Mouse (Mus musculus): ENCODE data around the gene Ldlrad3.

Ldlrad3 gene

GRCm38 (mm10) chr2:102144311-102144710 lies 41.9 kb downstream of the Ldlrad3 start:
- DNase-seq (ENCODE audit: low read depth, low spot score): no peak

GRCm38 (mm10) chr2:102142654-102143271 lies 43.4 kb downstream of the Ldlrad3 start:
- no peak for DNase-seq (ENCODE audit: low read depth, low spot score)

GRCm38 (mm10) chr2:102142197-102142623 lies 44.0 kb downstream of the Ldlrad3 start:
- no peak for DNase-seq (ENCODE audit: low read depth, low spot score)

- no peak for DNase-seq (ENCODE audit: low read depth, low spot score)
These were observed 45.0 kb downstream of the Ldlrad3 start for GRCm38 (mm10) chr2:102141199-102141598.

- no peak for DNase-seq (ENCODE audit: low read depth, low spot score)
These were observed 48.3 kb downstream of the Ldlrad3 start for GRCm38 (mm10) chr2:102137922-102138321.

- DNase-seq (ENCODE audit: low read depth, low spot score): no peak
These were observed 50.0 kb downstream of the Ldlrad3 start for GRCm38 (mm10) chr2:102136184-102136583.

GRCm38 (mm10) chr2:102134510-102135262 lies 51.5 kb downstream of the Ldlrad3 start:
- DNase-seq (ENCODE audit: low read depth, low spot score): no peak

GRCm38 (mm10) chr2:102132945-102133558 lies 53.1 kb downstream of the Ldlrad3 start:
- no peak for DNase-seq (ENCODE audit: low read depth, low spot score)

GRCm38 (mm10) chr2:102130198-102130845 lies 55.9 kb downstream of the Ldlrad3 start:
- DNase-seq (ENCODE audit: low read depth, low spot score): peak; percentile 78

- DNase-seq (ENCODE audit: low read depth, low spot score): no peak
These were observed 57.0 kb downstream of the Ldlrad3 start for GRCm38 (mm10) chr2:102129235-102129634.

- no peak for DNase-seq (ENCODE audit: low read depth, low spot score)
These were observed 57.6 kb downstream of the Ldlrad3 start for GRCm38 (mm10) chr2:102128500-102129030.

GRCm38 (mm10) chr2:102127791-102128387 lies 58.3 kb downstream of the Ldlrad3 start:
- DNase-seq (ENCODE audit: low read depth, low spot score): peak; percentile 88

GRCm38 (mm10) chr2:102127221-102127620 lies 59.0 kb downstream of the Ldlrad3 start:
- DNase-seq (ENCODE audit: low read depth, low spot score): no peak

- no peak for DNase-seq (ENCODE audit: low read depth, low spot score)
These were observed 60.1 kb downstream of the Ldlrad3 start for GRCm38 (mm10) chr2:102126076-102126475.

GRCm38 (mm10) chr2:102125042-102125441 lies 61.1 kb downstream of the Ldlrad3 start:
- no peak for DNase-seq (ENCODE audit: low read depth, low spot score)

- peak; percentile 67 for DNase-seq (ENCODE audit: low read depth, low spot score)
These were observed 64.1 kb downstream of the Ldlrad3 start for GRCm38 (mm10) chr2:102122146-102122515.

GRCm38 (mm10) chr2:102121440-102122145 lies 64.6 kb downstream of the Ldlrad3 start:
- peak; percentile 93 for DNase-seq (ENCODE audit: low read depth, low spot score)

- DNase-seq (ENCODE audit: low read depth, low spot score): no peak
These were observed 66.3 kb downstream of the Ldlrad3 start for GRCm38 (mm10) chr2:102119751-102120505.

GRCm38 (mm10) chr2:102118988-102119460 lies 67.2 kb downstream of the Ldlrad3 start:
- DNase-seq (ENCODE audit: low read depth, low spot score): no peak

GRCm38 (mm10) chr2:102117402-102117760 lies 68.8 kb downstream of the Ldlrad3 start:
- DNase-seq (ENCODE audit: low read depth, low spot score): no peak

Measured in ES-CJ7 (cell line).